Mouse (Mus musculus): ENCODE measurements at regions not wholly inside any gene's neighbourhood (a gene's known extent, or its start where the extent isn't known, plus 50 kb on each side); places are given as distances from the start of the nearest gene placed in this dataset.

- H3K27me3 ChIP-seq (ENCODE audit: control insufficient read depth in 1 of 2, insufficient read depth in 2 of 2, low read length in 2 of 2), result no peaks in the 10 kb centered on the region
- H3K36me3 ChIP-seq (ENCODE audit: control insufficient read depth in 1 of 2, insufficient read depth in 2 of 2, low read length in 2 of 2), result no peaks in the 10 kb centered on the region
- H3K4me3 ChIP-seq (ENCODE audit: control insufficient read depth in 1 of 2, insufficient read depth in 1 of 2, low read depth in 2 of 2, low read length in 2 of 2), result no peak overlapping the region
- no peaks in the 10 kb centered on the region for H3K4me1 ChIP-seq (ENCODE audit: control insufficient read depth in 1 of 2, insufficient read depth in 2 of 2, low read length in 2 of 2)
- TF ChIP-seq USF2 (IDR thresholded peaks at IDR 0.05; ENCODE audit: borderline replicate concordance in 1 of 2, insufficient read depth in 1 of 2, low read depth in 1 of 2, low read length in 2 of 2), result no peak
- no peak for TF ChIP-seq MXI1 (IDR thresholded peaks at IDR 0.05; ENCODE audit: low read depth, low read length)
- TF ChIP-seq MAFK (IDR thresholded peaks at IDR 0.05; ENCODE audit: borderline replicate concordance, low read depth, low read length), result no peak
- no peak for TF ChIP-seq POLR2A (IDR thresholded peaks at IDR 0.05; ENCODE audit: control insufficient read depth in 1 of 2, insufficient read depth in 1 of 2, low read depth in 1 of 2, low read length in 2 of 2, poor library complexity in 1 of 2)
- TF ChIP-seq CTCF (IDR thresholded peaks at IDR 0.05 in 2 of 3, conservative IDR thresholded peaks at IDR 0.05 in 1 of 3; ENCODE audit: control insufficient read depth in 1 of 3, insufficient read depth in 1 of 3, low read depth in 2 of 3, low read length in 3 of 3, poor library complexity in 1 of 3, severe bottlenecking in 1 of 3), result no peak
- no peak for TF ChIP-seq RAD21 (IDR thresholded peaks at IDR 0.05; ENCODE audit: low read depth, low read length)
- no peak for TF ChIP-seq MEF2A (IDR thresholded peaks at IDR 0.05; ENCODE audit: extremely low read depth, insufficient replicate concordance, low read depth, low read length, poor library complexity, severe bottlenecking)
- TF ChIP-seq KAT2A (conservative IDR thresholded peaks at IDR 0.05; ENCODE audit: low read depth, low read length), result no peak
- no peak for TF ChIP-seq UBTF (IDR thresholded peaks at IDR 0.05; ENCODE audit: borderline replicate concordance, insufficient read depth, low read depth, low read length)
- TF ChIP-seq HCFC1 (IDR thresholded peaks at IDR 0.05; ENCODE audit: low read depth, low read length), result no peak
- no peak for TF ChIP-seq SIN3A (IDR thresholded peaks at IDR 0.05; ENCODE audit: low read length)
- TF ChIP-seq ELF1 (IDR thresholded peaks at IDR 0.05; ENCODE audit: low read depth, low read length), result no peak
- no peak for TF ChIP-seq MYB (IDR thresholded peaks at IDR 0.05; ENCODE audit: low read depth, low read length)
- TF ChIP-seq E2F4 (IDR thresholded peaks at IDR 0.05; ENCODE audit: borderline replicate concordance, low read depth, low read length), result no peak
- TF ChIP-seq GATA1 (IDR thresholded peaks at IDR 0.05; ENCODE audit: low read depth, low read length), result no peak
- H3K9ac ChIP-seq (ENCODE audit: control insufficient read depth, low read depth, low read length, poor library complexity, severe bottlenecking), result no peak overlapping the region
- no peak for DNase-seq (ENCODE audit: low read depth, low spot score)
- H3K9me3 ChIP-seq (replicated peaks; ENCODE audit: insufficient read depth, low read length), result no peaks in the 10 kb centered on the region
- H3K27ac ChIP-seq (ENCODE audit: control insufficient read depth, low read depth, low read length), result no peak overlapping the region
- no peaks in the 10 kb centered on the region for H3K79me2 ChIP-seq (ENCODE audit: control insufficient read depth, insufficient read depth, low read length, poor library complexity)
These were observed 100.8 kb downstream of the A730009L09Rik start for GRCm38 (mm10) chr16:84615683-84616082.

GRCm38 (mm10) chr16:84616132-84616531, 101.2 kb downstream of the A730009L09Rik start:
- H3K4me1 ChIP-seq (ENCODE audit: control insufficient read depth in 1 of 2, insufficient read depth in 2 of 2, low read length in 2 of 2), result no peaks in the 10 kb centered on the region
- H3K27me3 ChIP-seq (ENCODE audit: control insufficient read depth in 1 of 2, insufficient read depth in 2 of 2, low read length in 2 of 2), result no peaks in the 10 kb centered on the region
- H3K27ac ChIP-seq (ENCODE audit: control insufficient read depth, low read depth, low read length), result no peak overlapping the region
- H3K9ac ChIP-seq (ENCODE audit: control insufficient read depth, low read depth, low read length, poor library complexity, severe bottlenecking), result no peak overlapping the region
- H3K79me2 ChIP-seq (ENCODE audit: control insufficient read depth, insufficient read depth, low read length, poor library complexity), result no peaks in the 10 kb centered on the region
- no peak for TF ChIP-seq HCFC1 (IDR thresholded peaks at IDR 0.05; ENCODE audit: low read depth, low read length)
- TF ChIP-seq MYC (IDR thresholded peaks at IDR 0.05; ENCODE audit: low read depth, low read length), result no peak
- no peak for TF ChIP-seq CHD2 (IDR thresholded peaks at IDR 0.05; ENCODE audit: low read length)
- no peak for TF ChIP-seq ZC3H11A (IDR thresholded peaks at IDR 0.05; ENCODE audit: low read depth, low read length)
- no peak for TF ChIP-seq SIN3A (IDR thresholded peaks at IDR 0.05; ENCODE audit: low read length)
- TF ChIP-seq MYB (IDR thresholded peaks at IDR 0.05; ENCODE audit: low read depth, low read length), result no peak
- TF ChIP-seq SMC3 (IDR thresholded peaks at IDR 0.05; ENCODE audit: low read depth, low read length), result no peak
- TF ChIP-seq TBP (IDR thresholded peaks at IDR 0.05; ENCODE audit: low read depth, low read length), result no peak
- TF ChIP-seq CHD1 (IDR thresholded peaks at IDR 0.05; ENCODE audit: low read depth, low read length), result no peak
- no peak for TF ChIP-seq CTCF (IDR thresholded peaks at IDR 0.05 in 2 of 3, conservative IDR thresholded peaks at IDR 0.05 in 1 of 3; ENCODE audit: control insufficient read depth in 1 of 3, insufficient read depth in 1 of 3, low read depth in 2 of 3, low read length in 3 of 3, poor library complexity in 1 of 3, severe bottlenecking in 1 of 3)
- TF ChIP-seq RCOR1 (IDR thresholded peaks at IDR 0.05; ENCODE audit: low read depth, low read length), result no peak
- no peak for TF ChIP-seq GATA1 (IDR thresholded peaks at IDR 0.05; ENCODE audit: low read depth, low read length)
- TF ChIP-seq MAFK (IDR thresholded peaks at IDR 0.05; ENCODE audit: borderline replicate concordance, low read depth, low read length), result no peak
- no peak for TF ChIP-seq RAD21 (IDR thresholded peaks at IDR 0.05; ENCODE audit: low read depth, low read length)
- no peak for TF ChIP-seq BHLHE40 (IDR thresholded peaks at IDR 0.05; ENCODE audit: borderline replicate concordance, low read depth, low read length)
- TF ChIP-seq TCF12 (IDR thresholded peaks at IDR 0.05; ENCODE audit: low read depth, low read length), result no peak
- TF ChIP-seq ZNF384 (IDR thresholded peaks at IDR 0.05; ENCODE audit: low read depth, low read length), result no peak
- no peak for DNase-seq (ENCODE audit: low read depth, low spot score)
- no peaks in the 10 kb centered on the region for H3K36me3 ChIP-seq (ENCODE audit: control insufficient read depth in 1 of 2, insufficient read depth in 2 of 2, low read length in 2 of 2)
- H3K9me3 ChIP-seq (replicated peaks; ENCODE audit: insufficient read depth, low read length), result no peaks in the 10 kb centered on the region
- no peak overlapping the region for H3K4me3 ChIP-seq (ENCODE audit: control insufficient read depth in 1 of 2, insufficient read depth in 1 of 2, low read depth in 2 of 2, low read length in 2 of 2)
